Mouse (Mus musculus) kidney, embryonic 14.5 days (tissue): ENCODE results near the gene Zbtb46. TPM values are rescaled to one million over a fixed set of nuclear protein-coding genes. Genes with fewer than 3 reads are reported as not detected.

Experiments
- ATAC-seq: fragments of 200-750 bp; cut with Nextera tagmentation; 2 replicates; pipeline ENCODE4 v1.8.0; 2017; ENCODE audit warnings: moderate number of reproducible peaks, mild to moderate bottlenecking, moderate TSS enrichment, moderate library complexity; ENCODE audit not compliant: low FRiP score, low TSS enrichment
- H3K27ac ChIP-seq: fragments of 300-500 bp; sonication (generic); 2 replicates; pipeline ENCODE4 v1.5.1; 2014; ENCODE audit warnings: low read depth, mild to moderate bottlenecking, low read length, moderate library complexity, mixed read lengths
- H3K27me3 ChIP-seq: fragments of 300-500 bp; sonication (generic); 2 replicates; pipeline ENCODE4 v1.6.1; 2014; ENCODE audit warnings: mild to moderate bottlenecking, low read length; ENCODE audit not compliant: control insufficient read depth, insufficient read depth
- H3K36me3 ChIP-seq: fragments of 300-500 bp; sonication (generic); 2 replicates; pipeline ENCODE4 v1.6.1; 2014; ENCODE audit warnings: low read length, mixed read lengths; ENCODE audit not compliant: control insufficient read depth, insufficient read depth
- H3K4me1 ChIP-seq: fragments of 300-500 bp; sonication (generic); 2 replicates; pipeline ENCODE4 v1.6.1; 2014; ENCODE audit warnings: low read length, mixed read lengths; ENCODE audit not compliant: control insufficient read depth, insufficient read depth
- H3K4me2 ChIP-seq: fragments of 300-500 bp; sonication (generic); replicated peaks from 2 replicates; pipeline ENCODE4 v1.6.1; 2014; ENCODE audit warnings: low read depth, mild to moderate bottlenecking, low read length
- H3K4me3 ChIP-seq: fragments of 300-500 bp; sonication (generic); 2 replicates; pipeline ENCODE4 v1.5.1; 2014; ENCODE audit warnings: mild to moderate bottlenecking, low read length
- H3K9ac ChIP-seq: fragments of 300-500 bp; sonication (generic); 2 replicates; pipeline ENCODE4 v1.6.1; 2014; ENCODE audit warnings: low read depth, mild to moderate bottlenecking, low read length, moderate library complexity
- H3K9me3 ChIP-seq: fragments of 300-500 bp; sonication (generic); 2 replicates; pipeline ENCODE4 v1.6.1; 2016; ENCODE audit warnings: low read length; ENCODE audit not compliant: control insufficient read depth
- WGBS: fragments of 180-500 bp; shearing (Covaris S2); extraction: QIAGEN DNeasy Blood & Tissue Kit; methylation state at CpG from one replicate; pipeline ENCODE4 v1.1.7; 2014; 5-methylcytosine and 5-hydroxymethylcytosine counted together
- polyA plus RNA-seq: library from polyadenylated mRNA; unstranded; fragments of >200 nt; fragmentation: Nextera tagmentation; extraction: Ambion mirVana; gene quantifications from 2 replicates; pipeline ENCODE4 v1.2.1, GENCODE M21; 2014

The Zbtb46 gene
- polyA plus RNA-seq, 1 experiment from 2014 or later = 26.6 TPM

- H3K9me3 ChIP-seq = no peaks in the 10 kb centered on the region
- 0 out of 2 replicates have a peak, but pooled peaks cover 9% of the 10 kb centered on the region for H3K4me1 ChIP-seq
- no peak overlapping the region for H3K4me3 ChIP-seq
- no peak overlapping the region for H3K4me2 ChIP-seq
- H3K27me3 ChIP-seq = no peaks in the 10 kb centered on the region
- no peak overlapping the region for H3K27ac ChIP-seq
- ATAC-seq = 0 out of 2 replicates have a peak, but pooled peaks have one; percentile 43
- 52% methylated on average over 5 of the region's 5 CpGs for WGBS
- no peak overlapping the region for H3K9ac ChIP-seq
- no peaks in the 10 kb centered on the region for H3K36me3 ChIP-seq
These were observed 12.0 kb upstream of the Zbtb46 start for GRCm38 (mm10) chr2:181471246-181471645.

DNA sequence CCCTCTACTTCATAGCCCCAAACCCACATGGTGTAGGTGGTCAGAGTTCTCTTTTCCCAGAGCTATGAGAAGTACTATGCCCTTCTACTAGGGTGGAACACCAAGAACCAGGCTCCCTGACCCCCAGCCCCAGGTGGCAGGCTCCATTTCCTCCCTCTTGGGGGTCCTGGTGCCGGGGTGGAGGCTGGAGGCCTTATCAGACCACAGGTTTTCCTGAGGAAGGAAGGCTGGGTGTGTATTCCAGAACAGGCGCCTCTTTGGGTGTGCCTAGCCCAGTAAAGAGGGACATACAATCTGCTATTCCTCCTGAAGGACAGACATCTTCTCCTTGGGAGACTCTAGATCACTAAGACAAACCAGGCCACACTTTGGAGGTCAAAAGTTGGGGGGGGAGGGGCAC lies 11.1 kb upstream of the Zbtb46 start:
- no peak overlapping the region for H3K9ac ChIP-seq
- H3K27ac ChIP-seq = no peak overlapping the region; the same call in 1 of the 2 replicates
- H3K27me3 ChIP-seq = no peaks in the 10 kb centered on the region
- no peaks in the 10 kb centered on the region for H3K36me3 ChIP-seq
- ATAC-seq = no peak
- no peak overlapping the region for H3K4me2 ChIP-seq
- H3K9me3 ChIP-seq = no peaks in the 10 kb centered on the region
- 0 out of 2 replicates have a peak, but pooled peaks cover 9% of the 10 kb centered on the region for H3K4me1 ChIP-seq
- 59% methylated on average over 2 of the region's 2 CpGs for WGBS
- no peak overlapping the region for H3K4me3 ChIP-seq

DNA sequence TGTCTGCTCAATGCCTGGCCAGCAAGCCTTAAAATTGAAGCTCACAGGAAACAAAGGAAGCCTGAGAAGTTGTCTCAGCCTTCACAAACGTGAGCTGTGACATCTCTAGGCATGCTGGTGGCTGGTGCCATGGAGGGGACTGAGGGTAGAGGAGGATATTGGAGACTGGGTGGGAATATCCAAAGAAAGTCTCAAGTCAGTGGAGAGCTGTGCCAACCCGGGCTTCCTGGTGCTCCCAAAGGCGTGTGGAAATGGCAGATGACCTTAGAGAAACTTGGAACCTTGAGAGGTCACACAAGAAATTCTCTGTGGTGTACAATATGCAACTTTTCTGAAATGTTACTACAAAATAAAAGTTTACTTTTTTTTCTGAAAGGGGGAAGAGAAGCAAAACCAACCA lies 6.2 kb upstream of the Zbtb46 start:
- no peak overlapping the region for H3K4me2 ChIP-seq
- H3K4me3 ChIP-seq = no peak overlapping the region
- no peak overlapping the region for H3K9ac ChIP-seq
- H3K27ac ChIP-seq = no peak overlapping the region
- no peak for ATAC-seq
- 57% methylated on average over 3 of the region's 3 CpGs for WGBS
- peaks cover 18% of the 10 kb centered on the region for H3K4me1 ChIP-seq
- no peaks in the 10 kb centered on the region for H3K36me3 ChIP-seq
- H3K9me3 ChIP-seq = no peaks in the 10 kb centered on the region
- no peaks in the 10 kb centered on the region for H3K27me3 ChIP-seq

GRCm38 (mm10) chr2:181463008-181463738 lies 3.9 kb upstream of the Zbtb46 start:
- H3K27ac ChIP-seq = no peak overlapping the region
- H3K27me3 ChIP-seq = no peaks in the 10 kb centered on the region
- no peak overlapping the region for H3K4me3 ChIP-seq
- no peak overlapping the region for H3K9ac ChIP-seq
- WGBS = 37% methylated on average over 7 of the region's 7 CpGs
- H3K36me3 ChIP-seq = no peaks in the 10 kb centered on the region
- H3K9me3 ChIP-seq = no peaks in the 10 kb centered on the region
- no peak; the same call in 1 of the 2 replicates for ATAC-seq
- H3K4me1 ChIP-seq = peaks cover 20% of the 10 kb centered on the region
- H3K4me2 ChIP-seq = peak overlapping the region; percentile 21

- ATAC-seq = no peak
- Histone ChIP-seq H3K9me3 (no peaks in the 10 kb centered on the region), H3K27ac (no peak overlapping the region), H3K9ac (no peak overlapping the region), H3K4me2 (peak overlapping the region; percentile 21; the same call in 1 of the 2 replicates), H3K4me1 (peaks cover 20% of the 10 kb centered on the region), H3K27me3 (no peaks in the 10 kb centered on the region), H3K36me3 (no peaks in the 10 kb centered on the region), H3K4me3 (no peak overlapping the region)
- WGBS = 80% methylated on average over 1 of the region's 1 CpGs
These were observed 3.4 kb upstream of the Zbtb46 start for GRCm38 (mm10) chr2:181462604-181463003.

GRCm38 (mm10) chr2:181461536-181462100 lies 2.4 kb upstream of the Zbtb46 start:
- Histone ChIP-seq H3K27me3 (no peaks in the 10 kb centered on the region), H3K9ac (no peak overlapping the region), H3K4me2 (no peak overlapping the region), H3K27ac (no peak overlapping the region), H3K4me1 (peaks cover 20% of the 10 kb centered on the region), H3K36me3 (no peaks in the 10 kb centered on the region), H3K9me3 (no peaks in the 10 kb centered on the region), H3K4me3 (no peak overlapping the region)
- ATAC-seq = no peak
- 79% methylated on average over 1 of the region's 1 CpGs for WGBS

DNA sequence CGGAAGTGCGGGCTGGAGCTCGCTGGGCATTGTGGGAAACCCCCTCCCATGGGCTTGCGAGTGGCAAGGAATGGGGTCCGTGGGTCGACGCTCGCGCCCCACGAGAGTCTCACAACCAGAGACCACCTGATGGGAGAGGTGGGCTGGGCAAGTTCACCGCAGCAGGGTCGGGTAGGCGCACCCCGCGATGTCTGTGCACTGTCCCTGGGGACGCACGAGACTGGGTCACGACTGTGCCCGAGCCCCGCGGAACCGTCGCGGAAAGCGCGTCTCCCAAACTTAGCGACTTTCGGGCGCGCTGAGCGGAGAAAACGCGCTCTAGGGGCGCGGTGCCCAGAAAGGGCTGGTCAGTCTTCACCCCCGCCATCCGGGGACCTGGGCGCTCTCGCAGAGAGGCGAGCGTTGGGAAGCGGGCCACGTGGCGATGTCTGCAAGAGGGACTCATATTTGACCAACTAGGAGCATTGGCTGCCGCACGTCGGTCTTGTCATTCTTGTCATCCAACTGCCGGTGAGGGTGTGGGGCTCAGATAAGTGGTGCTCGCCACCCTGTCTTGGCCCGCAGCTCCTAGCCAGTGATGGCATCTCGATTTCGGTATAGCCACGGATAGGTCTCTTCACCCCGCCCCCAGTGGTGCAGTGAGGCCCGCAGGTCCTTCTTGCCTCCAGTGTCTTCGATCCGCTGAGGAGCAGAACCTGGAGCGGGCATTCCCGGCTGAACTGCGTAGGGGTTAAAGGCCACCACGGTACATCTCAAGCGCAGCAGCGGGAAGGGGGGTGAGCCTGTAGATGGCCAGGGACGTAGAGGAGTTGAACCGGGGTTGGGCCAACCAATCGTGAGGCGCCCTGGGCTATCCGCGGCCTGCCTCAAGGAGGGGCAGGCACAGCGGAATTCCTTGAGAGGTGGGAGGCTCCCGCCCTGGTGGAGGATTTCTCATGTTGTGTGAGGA lies 721 bp upstream of the Zbtb46 start:
- Histone ChIP-seq H3K9me3 (no peaks in the 10 kb centered on the region), H3K36me3 (no peaks in the 10 kb centered on the region), H3K27ac (peak overlapping the region; percentile 95), H3K4me1 (peaks cover 20% of the 10 kb centered on the region), H3K4me3 (peak overlapping the region; percentile 99), H3K27me3 (no peaks in the 10 kb centered on the region), H3K4me2 (peak overlapping the region; percentile 96), H3K9ac (peak overlapping the region; percentile 94)
- WGBS = under 1% methylated on average over 65 of the region's 71 CpGs
- ATAC-seq = peak; percentile 81

- H3K4me1 ChIP-seq = peaks cover 20% of the 10 kb centered on the region
- no peaks in the 10 kb centered on the region for H3K27me3 ChIP-seq
- under 1% methylated on average over 61 of the region's 72 CpGs for WGBS
- peak overlapping the region; percentile 96 for H3K4me2 ChIP-seq
- peak overlapping the region; percentile 94 for H3K9ac ChIP-seq
- peak overlapping the region; percentile 78 for H3K27ac ChIP-seq
- H3K4me3 ChIP-seq = peak overlapping the region; percentile 99
- H3K9me3 ChIP-seq = no peaks in the 10 kb centered on the region
- ATAC-seq = no peak
- H3K36me3 ChIP-seq = no peaks in the 10 kb centered on the region
These were observed 644 bp downstream of the Zbtb46 start for GRCm38 (mm10) chr2:181458411-181459152.
